Mouse (Mus musculus) liver, embryonic 11.5 days (tissue): Measurements from ENCODE around the gene Mtfp1. TPM values are rescaled to one million over a fixed set of nuclear protein-coding genes. Genes with fewer than 3 reads are reported as not detected.
"Not testable (repeated sequence)": the region's sequence is repeated elsewhere in the genome, so short reads cannot be mapped to it uniquely, and the experiment has no call there.

Experiments used
- ATAC-seq: fragments of 200-750 bp; cut with Nextera tagmentation; replicated peaks from 2 replicates; pipeline ENCODE4 v1.8.0; 2017; ENCODE audit warnings: moderate number of reproducible peaks, mild to moderate bottlenecking, moderate TSS enrichment, moderate library complexity; ENCODE audit not compliant: low FRiP score
- DNase-seq: peaks from one replicate; pipeline ENCODE4 v3.0.0-alpha.2; 2017; ENCODE audit warnings: low spot score
- H3K27ac ChIP-seq: fragments of 300-500 bp; sonication (generic); 2 replicates; pipeline ENCODE4 v1.5.1; 2014; ENCODE audit warnings: mild to moderate bottlenecking, low read depth, low read length, control low read depth
- H3K27me3 ChIP-seq: fragments of 300-500 bp; sonication (generic); replicated peaks from 2 replicates; pipeline ENCODE4 v1.6.1; 2014; ENCODE audit warnings: low read length, mixed read lengths; ENCODE audit not compliant: control insufficient read depth, insufficient read depth
- H3K36me3 ChIP-seq: fragments of 300-500 bp; sonication (generic); 2 replicates; pipeline ENCODE4 v1.6.1; 2014; ENCODE audit warnings: mild to moderate bottlenecking, low read length, moderate library complexity, mixed read lengths; ENCODE audit not compliant: control insufficient read depth, insufficient read depth
- H3K4me1 ChIP-seq: fragments of 300-500 bp; sonication (generic); replicated peaks from 2 replicates; pipeline ENCODE4 v1.6.1; 2014; ENCODE audit warnings: low read length, mixed read lengths; ENCODE audit not compliant: control insufficient read depth, insufficient read depth
- H3K4me2 ChIP-seq: fragments of 300-500 bp; sonication (generic); 2 replicates; pipeline ENCODE4 v1.6.1; 2014; ENCODE audit warnings: mild to moderate bottlenecking, control low read depth, moderate library complexity
- H3K4me3 ChIP-seq: fragments of 300-500 bp; sonication (generic); 2 replicates; pipeline ENCODE4 v1.5.1; 2014; ENCODE audit warnings: low read depth, low read length, control low read depth
- H3K9ac ChIP-seq: fragments of 300-500 bp; sonication (generic); 2 replicates; pipeline ENCODE4 v1.6.1; 2014; ENCODE audit warnings: low read depth, low read length, control low read depth
- H3K9me3 ChIP-seq: fragments of 300-500 bp; sonication (generic); 2 replicates; pipeline ENCODE4 v1.6.1; 2016; ENCODE audit warnings: low read length, inconsistent platforms, mixed read lengths; ENCODE audit not compliant: control insufficient read depth
- WGBS: fragments of 180-500 bp; shearing (Covaris S2); extraction: QIAGEN DNeasy Blood & Tissue Kit; methylation state at CpG from one replicate; pipeline ENCODE4 v1.1.7; 2014; 5-methylcytosine and 5-hydroxymethylcytosine counted together
- polyA plus RNA-seq: library from polyadenylated mRNA; unstranded; fragments of >200 nt; fragmentation: Nextera tagmentation; extraction: Ambion mirVana; gene quantifications from 2 replicates; pipeline ENCODE4 v1.2.1, GENCODE M21; 2014

Mtfp1 gene
- polyA plus RNA-seq, 1 experiment from 2014 or later = 51.8 TPM

DNA sequence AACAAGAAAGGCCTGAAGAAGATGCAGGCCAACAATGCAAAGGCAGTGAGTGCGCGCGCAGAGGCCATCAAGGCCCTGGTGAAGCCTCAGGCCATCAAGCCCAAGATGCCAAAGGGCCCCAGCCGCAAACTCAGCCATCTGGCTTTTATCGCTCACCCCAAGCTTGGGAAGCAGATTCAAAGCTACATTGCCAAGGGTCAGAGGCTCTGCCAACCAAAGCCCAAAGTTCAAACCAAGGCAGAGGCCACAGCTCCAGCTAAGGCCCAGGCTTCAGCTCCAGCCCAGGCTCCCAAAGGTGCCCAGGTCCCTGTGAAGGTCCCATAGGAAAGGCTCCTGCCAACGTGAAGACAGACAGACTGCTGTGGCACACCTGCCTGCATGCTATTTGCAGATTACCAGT lies 12.7 kb upstream of the Mtfp1 start:
- not testable (repeated sequence) for ATAC-seq, DNase-seq
- WGBS = 90% methylated on average over 6 of the region's 6 CpGs

DNA sequence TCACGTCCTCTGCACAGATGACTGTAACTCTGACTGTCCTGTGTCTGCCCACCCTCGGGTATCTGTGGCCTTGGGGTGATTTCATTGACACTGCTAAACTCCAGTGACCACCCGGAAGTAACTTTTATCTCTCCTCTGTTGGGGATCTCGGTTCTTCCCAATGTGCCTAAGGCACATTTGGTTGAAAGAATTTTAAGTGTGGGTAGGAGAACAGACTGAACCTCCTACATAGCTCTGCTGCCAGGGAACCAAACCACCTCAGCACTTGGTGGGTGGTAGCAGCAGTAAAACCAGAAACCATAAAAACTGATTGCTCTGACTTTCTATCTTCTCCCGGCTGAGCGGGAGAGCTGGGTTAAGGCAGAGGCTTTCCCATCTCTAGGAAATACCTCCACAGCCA lies 10.2 kb upstream of the Mtfp1 start:
- Histone ChIP-seq H3K36me3 (no peaks in the 10 kb centered on the region), H3K9ac (no peak overlapping the region), H3K27me3 (no peaks in the 10 kb centered on the region), H3K9me3 (no peaks in the 10 kb centered on the region), H3K27ac (no peak overlapping the region), H3K4me1 (no peaks in the 10 kb centered on the region), H3K4me2 (no peak overlapping the region), H3K4me3 (no peak overlapping the region)
- DNase-seq (no peak), ATAC-seq (no peak)
- WGBS = 66% methylated on average over 6 of the region's 6 CpGs

More for the DNA sequence above, 12.7 kb upstream of the Mtfp1 start:
- not testable (repeated sequence) for H3K4me3 ChIP-seq, H3K9ac ChIP-seq, H3K36me3 ChIP-seq, H3K4me1 ChIP-seq, H3K27ac ChIP-seq, H3K4me2 ChIP-seq, H3K9me3 ChIP-seq, H3K27me3 ChIP-seq

DNA sequence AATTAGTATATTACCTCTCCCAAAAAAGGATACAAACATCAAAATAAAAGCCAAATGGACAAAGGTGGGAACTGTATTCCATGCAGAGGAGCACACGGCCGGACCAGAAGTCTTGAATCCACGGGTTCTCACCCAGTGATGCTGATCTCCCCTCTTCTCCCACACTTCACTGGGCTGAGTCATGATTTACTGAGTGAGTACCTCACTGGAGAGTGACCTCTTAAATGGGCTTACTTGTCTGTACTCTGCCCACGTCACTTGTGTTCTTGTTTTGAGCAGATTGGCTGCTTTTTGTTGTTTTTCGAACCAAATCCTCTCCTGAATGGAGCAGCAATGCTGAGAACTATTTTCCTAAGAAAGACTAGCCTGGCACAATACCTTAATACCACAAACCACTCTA lies 9.7 kb upstream of the Mtfp1 start:
- 89% methylated on average over 5 of the region's 5 CpGs for WGBS
- H3K9me3 ChIP-seq = no peaks in the 10 kb centered on the region
- no peak overlapping the region for H3K9ac ChIP-seq
- no peak overlapping the region for H3K4me2 ChIP-seq
- H3K27ac ChIP-seq = no peak overlapping the region
- no peaks in the 10 kb centered on the region for H3K36me3 ChIP-seq
- H3K27me3 ChIP-seq = no peaks in the 10 kb centered on the region
- H3K4me3 ChIP-seq = no peak overlapping the region
- no peaks in the 10 kb centered on the region for H3K4me1 ChIP-seq
- no peak for ATAC-seq
- DNase-seq = no peak

DNA sequence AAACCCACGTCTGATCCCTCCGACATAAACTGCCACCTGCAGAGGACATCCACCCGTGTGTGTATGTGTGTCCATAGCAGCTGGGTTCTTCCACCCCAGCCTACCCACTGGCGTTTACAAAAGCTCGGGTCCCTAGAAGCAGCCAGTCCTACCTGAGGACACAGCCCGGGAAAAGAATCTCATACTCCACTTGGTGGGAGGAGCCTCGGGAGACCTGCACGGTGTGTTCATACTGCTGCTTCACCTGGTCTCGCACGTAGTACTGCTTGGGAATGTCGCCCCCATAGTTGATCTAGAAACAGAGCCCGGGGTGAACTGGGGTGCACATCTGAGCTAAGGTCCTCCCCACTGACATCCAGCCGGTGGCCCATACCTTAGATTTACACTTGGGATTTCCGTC lies 8.3 kb upstream of the Mtfp1 start:
- H3K9me3 ChIP-seq = no peaks in the 10 kb centered on the region
- no peak overlapping the region for H3K4me2 ChIP-seq
- no peak overlapping the region for H3K9ac ChIP-seq
- ATAC-seq = no peak
- 79% methylated on average over 14 of the region's 14 CpGs for WGBS
- no peaks in the 10 kb centered on the region for H3K27me3 ChIP-seq
- no peak for DNase-seq
- no peak overlapping the region for H3K27ac ChIP-seq
- H3K4me1 ChIP-seq = no peaks in the 10 kb centered on the region
- no peak overlapping the region for H3K4me3 ChIP-seq
- H3K36me3 ChIP-seq = no peaks in the 10 kb centered on the region

DNA sequence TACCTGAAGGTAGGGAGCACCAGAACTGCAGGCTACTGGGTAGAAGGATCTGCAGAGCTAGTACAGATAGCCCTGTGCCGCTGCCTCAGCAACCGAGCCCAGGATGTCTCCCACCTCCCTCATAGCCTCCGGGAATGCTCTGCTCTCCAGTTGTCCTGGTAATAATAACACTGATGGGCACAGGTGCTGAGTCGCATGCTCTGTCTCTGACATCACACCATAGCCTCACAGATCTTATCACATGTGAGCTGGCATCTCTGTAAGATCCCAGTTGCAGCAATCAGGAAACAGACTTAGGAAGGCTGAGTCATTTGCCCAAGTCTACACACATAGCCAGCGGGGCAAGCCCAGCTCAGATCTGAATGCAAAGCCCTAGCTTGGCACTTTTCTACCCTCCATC lies 6.6 kb upstream of the Mtfp1 start:
- WGBS = 78% methylated on average over 5 of the region's 5 CpGs
- no peak overlapping the region for H3K4me2 ChIP-seq
- no peak for ATAC-seq

DNA sequence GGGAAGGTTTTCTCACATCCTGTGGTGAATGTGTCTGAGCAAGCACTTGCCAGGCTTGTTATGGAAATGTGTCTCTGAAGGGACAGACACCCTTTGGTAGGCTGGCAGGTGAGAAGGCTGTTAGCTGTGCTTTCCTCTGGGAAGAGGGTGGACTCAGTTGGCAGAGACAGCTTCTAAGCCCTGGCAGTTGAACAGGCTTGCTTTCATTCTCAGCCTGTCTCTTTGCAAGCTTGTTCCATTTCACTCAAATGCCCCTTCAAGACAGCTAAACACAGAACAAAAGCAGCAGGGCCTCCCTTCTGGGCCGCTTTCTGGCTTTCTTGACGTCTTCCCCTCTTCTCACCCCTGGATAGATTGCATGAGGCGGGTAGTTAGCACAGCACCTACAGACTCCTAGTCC lies 4.2 kb upstream of the Mtfp1 start:
- H3K4me2 ChIP-seq = no peak overlapping the region
- H3K9me3 ChIP-seq = no peaks in the 10 kb centered on the region
- H3K27me3 ChIP-seq = no peaks in the 10 kb centered on the region
- no peak overlapping the region for H3K27ac ChIP-seq
- H3K4me1 ChIP-seq = peaks cover 9% of the 10 kb centered on the region
- WGBS = 75% methylated on average over 3 of the region's 3 CpGs
- H3K36me3 ChIP-seq = no peaks in the 10 kb centered on the region
- no peak for DNase-seq
- no peak overlapping the region for H3K9ac ChIP-seq
- no peak overlapping the region for H3K4me3 ChIP-seq
- no peak for ATAC-seq

More for the DNA sequence above, 6.6 kb upstream of the Mtfp1 start:
- no peak for DNase-seq
- Histone ChIP-seq H3K4me3 (no peak overlapping the region), H3K4me1 (peaks cover 4% of the 10 kb centered on the region; the same call in 1 of the 2 replicates), H3K27me3 (no peaks in the 10 kb centered on the region), H3K9me3 (no peaks in the 10 kb centered on the region), H3K36me3 (no peaks in the 10 kb centered on the region), H3K9ac (no peak overlapping the region), H3K27ac (no peak overlapping the region)

DNA sequence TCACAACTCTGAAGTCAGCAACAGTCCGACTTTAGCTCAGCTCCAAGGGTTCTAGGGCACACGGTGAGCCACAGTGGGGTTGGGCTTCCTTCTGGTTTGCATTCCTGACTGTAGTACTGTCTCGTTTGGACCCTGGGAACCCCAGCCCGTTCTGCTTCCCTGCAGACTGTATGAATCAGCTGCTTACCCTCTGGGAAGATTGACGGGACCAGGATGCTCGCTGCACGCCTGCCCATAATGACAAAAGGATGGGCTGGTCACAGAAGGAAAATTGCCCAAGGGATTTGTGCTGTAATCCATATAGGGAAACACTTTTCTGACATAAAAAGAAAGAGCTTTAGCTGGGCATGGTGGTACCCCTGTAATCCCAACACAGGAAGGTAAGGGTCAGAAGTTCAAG lies 3.6 kb upstream of the Mtfp1 start:
- H3K9ac ChIP-seq = no peak overlapping the region
- no peak for ATAC-seq
- H3K36me3 ChIP-seq = peaks cover 2% of the 10 kb centered on the region; the same call in 1 of the 2 replicates
- H3K4me2 ChIP-seq = no peak overlapping the region
- WGBS = 77% methylated on average over 7 of the region's 7 CpGs
- H3K4me3 ChIP-seq = no peak overlapping the region
- no peaks in the 10 kb centered on the region for H3K27me3 ChIP-seq
- no peak overlapping the region for H3K27ac ChIP-seq
- no peak for DNase-seq
- H3K4me1 ChIP-seq = peaks cover 14% of the 10 kb centered on the region
- no peaks in the 10 kb centered on the region for H3K9me3 ChIP-seq

DNA sequence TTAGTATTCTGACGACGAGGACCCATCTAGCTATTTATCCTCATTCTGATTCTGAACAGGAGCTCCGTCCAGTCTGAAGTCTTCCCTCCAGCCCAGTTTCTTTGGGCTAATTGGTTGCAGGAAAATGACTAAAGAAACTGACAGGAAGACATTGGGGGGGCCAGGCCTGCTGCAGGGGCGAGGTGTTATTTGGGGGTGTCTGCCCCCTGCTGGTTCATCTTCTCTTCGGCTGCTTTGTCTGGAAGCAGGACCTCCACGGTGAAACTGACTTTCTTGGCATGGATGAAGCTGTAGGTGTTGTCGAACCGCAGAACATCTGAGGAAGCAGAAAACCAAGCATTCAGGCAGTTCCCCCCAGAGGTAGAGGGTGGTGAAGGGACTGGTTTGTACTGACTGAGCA lies 2.9 kb upstream of the Mtfp1 start:
- H3K9ac ChIP-seq = no peak overlapping the region
- H3K4me1 ChIP-seq = peaks cover 18% of the 10 kb centered on the region
- DNase-seq = no peak
- peaks cover 3% of the 10 kb centered on the region; the same call in 1 of the 2 replicates for H3K36me3 ChIP-seq
- H3K27me3 ChIP-seq = no peaks in the 10 kb centered on the region
- no peak overlapping the region for H3K4me3 ChIP-seq
- ATAC-seq = no peak
- H3K27ac ChIP-seq = no peak overlapping the region
- no peaks in the 10 kb centered on the region for H3K9me3 ChIP-seq
- 67% methylated on average over 8 of the region's 8 CpGs for WGBS
- H3K4me2 ChIP-seq = no peak overlapping the region

DNA sequence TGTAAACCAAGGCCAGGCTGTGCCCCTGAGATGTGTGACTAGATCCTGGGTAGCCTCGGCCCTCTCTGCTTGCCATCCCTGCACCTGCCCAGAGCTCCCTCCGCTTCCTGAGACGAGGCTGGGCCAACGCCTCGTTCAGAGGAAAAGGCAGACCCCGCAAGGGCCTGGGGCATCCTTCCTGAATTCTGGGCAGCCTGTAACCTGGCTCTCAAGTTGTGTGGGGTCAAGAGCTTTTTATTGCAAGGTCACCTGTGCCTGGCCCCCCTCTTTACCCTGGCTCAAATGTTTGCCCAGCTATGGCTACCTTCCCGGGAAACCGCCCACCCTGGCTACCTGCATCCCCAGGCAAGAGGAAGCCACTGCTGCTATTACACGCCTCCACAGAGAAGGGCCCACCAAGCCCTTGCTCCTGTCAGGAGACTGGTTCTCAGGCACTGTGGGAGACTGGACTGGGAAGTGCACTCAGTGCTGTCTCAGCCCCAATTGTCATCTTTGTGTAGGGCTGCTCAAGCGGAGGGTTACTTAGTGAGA lies 1.9 kb upstream of the Mtfp1 start:
- Histone ChIP-seq H3K4me3 (peak overlapping the region; percentile 71), H3K9ac (peak overlapping the region; percentile 88), H3K27me3 (no peaks in the 10 kb centered on the region), H3K4me1 (peaks cover 18% of the 10 kb centered on the region), H3K9me3 (no peaks in the 10 kb centered on the region), H3K36me3 (peaks cover 8% of the 10 kb centered on the region), H3K4me2 (peak overlapping the region; percentile 85), H3K27ac (peak overlapping the region; percentile 93)
- DNase-seq (no peak), ATAC-seq (no peak)
- WGBS = 37% methylated on average over 10 of the region's 10 CpGs
